Mouse (Mus musculus): ENCODE data around the gene Lsm7. TPM values are rescaled to one million over a fixed set of nuclear protein-coding genes. Genes with fewer than 3 reads are reported as not detected.
A peak's percentile ranks its signal among the peaks of the same experiment; 100 is the strongest.

Lsm7 gene
- total RNA-seq, 2 experiments from 2014 or later = 51.6 to 53.3 TPM

GRCm38 (mm10) chr10:80864446-80864845, 9.4 kb upstream of the Lsm7 start:
- no peak for DNase-seq (ENCODE audit: low spot score in 2 of 2)
- H3K4me3 ChIP-seq = no peak overlapping the region
- TF ChIP-seq CTCF (conservative IDR thresholded peaks at IDR 0.05) = no peak
- no peak overlapping the region for H3K27ac ChIP-seq

GRCm38 (mm10) chr10:80862305-80862704, 7.3 kb upstream of the Lsm7 start:
- H3K27ac ChIP-seq = no peak overlapping the region
- DNase-seq (ENCODE audit: low spot score in 2 of 2) = no peak
- no peak for TF ChIP-seq CTCF (conservative IDR thresholded peaks at IDR 0.05)

GRCm38 (mm10) chr10:80858350-80858935, 3.4 kb upstream of the Lsm7 start:
- no peak for DNase-seq (ENCODE audit: low spot score in 2 of 2)
- Histone ChIP-seq H3K4me3 (no peak overlapping the region), H3K27ac (peak overlapping the region; percentile 64; the same call in 1 of the 2 replicates)
- no peak for TF ChIP-seq CTCF (conservative IDR thresholded peaks at IDR 0.05)

More at GRCm38 (mm10) chr10:80862305-80862704, 7.3 kb upstream of the Lsm7 start:
- H3K4me3 ChIP-seq = no peak overlapping the region

GRCm38 (mm10) chr10:80857848-80858247, 2.8 kb upstream of the Lsm7 start:
- peak overlapping the region; percentile 64 for H3K27ac ChIP-seq
- TF ChIP-seq CTCF (conservative IDR thresholded peaks at IDR 0.05) = no peak
- no peak overlapping the region for H3K4me3 ChIP-seq
- DNase-seq (ENCODE audit: low spot score in 2 of 2) = no peak

- DNase-seq (ENCODE audit: low spot score in 2 of 2) = peak in 1 of 2 experiments; percentile 54
- Histone ChIP-seq H3K4me3 (no peak overlapping the region), H3K27ac (peak overlapping the region; percentile 89)
- TF ChIP-seq CTCF (conservative IDR thresholded peaks at IDR 0.05) = no peak
Measured at GRCm38 (mm10) chr10:80857386-80857785, 2.4 kb upstream of the Lsm7 start.

GRCm38 (mm10) chr10:80856908-80857307, 1.9 kb upstream of the Lsm7 start:
- Histone ChIP-seq H3K4me3 (peak overlapping the region; percentile 2; the same call in 1 of the 2 replicates), H3K27ac (peak overlapping the region; percentile 89)
- TF ChIP-seq CTCF (conservative IDR thresholded peaks at IDR 0.05) = no peak
- no peak for DNase-seq (ENCODE audit: low spot score in 2 of 2)

GRCm38 (mm10) chr10:80856267-80856666, 1.3 kb upstream of the Lsm7 start:
- peak; percentile 44 for TF ChIP-seq CTCF (conservative IDR thresholded peaks at IDR 0.05)
- H3K4me3 ChIP-seq = peak overlapping the region; percentile 99
- H3K27ac ChIP-seq = peak overlapping the region; percentile 89
- no peak for DNase-seq (ENCODE audit: low spot score in 2 of 2)

- no peak for TF ChIP-seq CTCF (conservative IDR thresholded peaks at IDR 0.05)
- H3K27ac ChIP-seq = peak overlapping the region; percentile 89
- H3K4me3 ChIP-seq = peak overlapping the region; percentile 99
- DNase-seq (ENCODE audit: low spot score in 2 of 2) = no peak
Measured at GRCm38 (mm10) chr10:80855749-80856073, 702 bp upstream of the Lsm7 start.

- Histone ChIP-seq H3K27ac (no peak overlapping the region), H3K4me3 (no peak overlapping the region)
- no peak for TF ChIP-seq CTCF (conservative IDR thresholded peaks at IDR 0.05)
- DNase-seq (ENCODE audit: low spot score in 2 of 2) = no peak
Measured at GRCm38 (mm10) chr10:80848571-80848970, 6.4 kb downstream of the Lsm7 start.

- no peak overlapping the region for H3K4me3 ChIP-seq
- H3K27ac ChIP-seq = 0 out of 2 replicates have a peak overlapping the region, but pooled peaks have one; percentile 85
- DNase-seq (ENCODE audit: low spot score in 2 of 2) = peak in 1 of 2 experiments; percentile 54
- TF ChIP-seq CTCF (conservative IDR thresholded peaks at IDR 0.05) = no peak
Measured at GRCm38 (mm10) chr10:80845732-80846131, 9.3 kb downstream of the Lsm7 start.

GRCm38 (mm10) chr10:80845055-80845693, 9.8 kb downstream of the Lsm7 start:
- TF ChIP-seq CTCF (conservative IDR thresholded peaks at IDR 0.05) = no peak
- DNase-seq (ENCODE audit: low spot score in 2 of 2) = no peak
- H3K4me3 ChIP-seq = no peak overlapping the region
- peak overlapping the region; percentile 85 for H3K27ac ChIP-seq

GRCm38 (mm10) chr10:80843931-80844547, 11.0 kb downstream of the Lsm7 start, which contains the start of gene Lingo3:
Gene Lingo3 (minus strand): TSS chr10:80844039.
- Histone ChIP-seq H3K27ac (peak within 1 kb of the TSS; percentile 85), H3K4me3 (peak within 1 kb of the TSS; percentile 60)
- peak in 1 of 2 experiments; percentile 71 for DNase-seq (ENCODE audit: low spot score in 2 of 2)
- no peak for TF ChIP-seq CTCF (conservative IDR thresholded peaks at IDR 0.05)

GRCm38 (mm10) chr10:80843087-80843930, 11.7 kb downstream of the Lsm7 start:
- DNase-seq (ENCODE audit: low spot score in 2 of 2) = no peak
- TF ChIP-seq CTCF (conservative IDR thresholded peaks at IDR 0.05) = no peak
- Histone ChIP-seq H3K27ac (peak overlapping the region; percentile 85), H3K4me3 (peak overlapping the region; percentile 60)
